Mouse (Mus musculus) forebrain, embryonic 12.5 days (tissue): ENCODE results near the gene Arhgap33. TPM values are rescaled to one million over a fixed set of nuclear protein-coding genes. Genes with fewer than 3 reads are reported as not detected.
"Not testable (repeated sequence)": the region's sequence is repeated elsewhere in the genome, so short reads cannot be mapped to it uniquely, and the experiment has no call there.

Experiments
- ATAC-seq: fragments of 200-750 bp; cut with Nextera tagmentation; 2 replicates; pipeline ENCODE4 v1.8.0; 2017; ENCODE audit warnings: moderate TSS enrichment; ENCODE audit not compliant: low FRiP score
- H3K27ac ChIP-seq: fragments of 300-500 bp; sonication (generic); 2 replicates; pipeline ENCODE4 v1.5.1; 2016; ENCODE audit warnings: mild to moderate bottlenecking
- H3K27me3 ChIP-seq: fragments of 300-500 bp; sonication (generic); 2 replicates; pipeline ENCODE4 v1.6.1; 2016; ENCODE audit warnings: mild to moderate bottlenecking
- H3K36me3 ChIP-seq: fragments of 300-500 bp; sonication (generic); replicated peaks from 2 replicates; pipeline ENCODE4 v1.6.1; 2016; ENCODE audit warnings: mild to moderate bottlenecking
- H3K4me1 ChIP-seq: fragments of 300-500 bp; sonication (generic); 2 replicates; pipeline ENCODE4 v1.6.1; 2016
- H3K4me2 ChIP-seq: fragments of 300-500 bp; sonication (generic); 2 replicates; pipeline ENCODE4 v1.6.1; 2016; ENCODE audit warnings: mild to moderate bottlenecking, moderate library complexity
- H3K4me3 ChIP-seq: fragments of 300-500 bp; sonication (generic); replicated peaks from 2 replicates; pipeline ENCODE4 v1.5.1; 2016; ENCODE audit warnings: mild to moderate bottlenecking
- H3K9ac ChIP-seq: fragments of 300-500 bp; sonication (generic); 2 replicates; pipeline ENCODE4 v1.6.1; 2016; ENCODE audit warnings: mild to moderate bottlenecking
- H3K9me3 ChIP-seq: fragments of 300-500 bp; sonication (generic); 2 replicates; pipeline ENCODE4 v1.6.1; 2016
- WGBS: fragments of 180-500 bp; shearing (Covaris S2); methylation state at CpG from one replicate; pipeline ENCODE4 v1.1.7; 2016; 5-methylcytosine and 5-hydroxymethylcytosine counted together
- microRNA-seq: library from miRNA; unstranded; fragments of <30 nt; microRNA quantifications from one replicate; pipeline ENCODE4, GENCODE M21; 2017
- polyA plus RNA-seq: library from polyadenylated mRNA; unstranded; fragments of >200 nt; fragmentation: Nextera tagmentation; extraction: Ambion mirVana; gene quantifications from 2 replicates; pipeline ENCODE4 v1.2.1, GENCODE M21; 2016

Arhgap33 gene
- polyA plus RNA-seq, 1 experiment from 2014 or later, result 89.4 TPM

DNA sequence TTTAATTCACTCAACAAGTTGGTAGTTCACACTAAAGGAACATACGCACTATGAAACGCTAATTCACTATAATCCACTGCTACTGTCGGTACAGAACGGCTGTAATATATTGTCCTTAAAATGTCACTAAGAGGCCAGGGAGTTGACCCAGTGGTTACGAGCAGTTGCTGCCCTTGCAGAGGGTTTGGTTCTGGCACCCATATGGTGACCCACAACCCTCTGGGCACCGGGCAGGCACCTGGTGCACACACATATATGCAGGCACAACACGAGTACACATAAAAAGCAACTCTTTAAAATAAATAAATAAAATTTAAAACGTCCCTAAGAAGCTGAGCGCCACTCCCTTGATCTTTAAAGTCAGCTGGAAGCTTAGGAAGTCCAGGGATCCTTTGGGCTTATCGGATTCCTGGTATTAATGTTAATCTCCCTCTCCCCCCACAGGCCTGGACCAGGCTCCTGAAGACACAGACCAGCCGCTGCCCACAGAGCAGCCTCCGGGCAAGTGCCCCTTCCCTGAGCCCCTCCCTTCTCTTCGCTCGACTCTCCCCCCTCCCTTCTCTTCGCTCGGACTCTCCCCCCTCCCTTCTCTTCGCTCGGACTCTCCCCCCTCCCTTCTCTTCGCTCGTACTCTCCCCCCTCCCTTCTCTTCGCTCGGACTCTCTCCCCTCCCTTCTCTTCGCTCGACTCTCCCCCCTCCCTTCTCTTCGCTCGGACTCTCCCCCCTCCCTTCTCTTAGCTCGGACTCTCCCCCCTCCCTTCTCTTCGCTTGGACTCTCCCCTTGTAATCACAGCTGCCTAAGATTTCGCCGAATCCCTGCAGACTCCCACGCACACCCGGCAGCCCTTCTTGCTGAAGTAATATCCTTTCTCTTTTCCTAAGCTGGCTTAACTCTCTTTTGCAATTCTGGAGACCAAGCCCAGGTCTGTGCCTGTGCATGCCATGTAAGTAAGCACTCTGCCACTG lies 57.2 kb downstream of the Arhgap33 start:
- Histone ChIP-seq H3K4me3 (peak overlapping the region; percentile 32), H3K27ac (0 out of 2 replicates have a peak overlapping the region, but pooled peaks have one; percentile 25), H3K27me3 (peaks cover 31% of the 10 kb centered on the region), H3K36me3 (no peaks in the 10 kb centered on the region), H3K4me1 (peaks cover 12% of the 10 kb centered on the region; the same call in 1 of the 2 replicates), H3K9ac (peak overlapping the region; percentile 36; the same call in 1 of the 2 replicates), H3K9me3 (no peaks in the 10 kb centered on the region), H3K4me2 (peak overlapping the region; percentile 55)
- WGBS, result 10% methylated on average over 32 of the region's 32 CpGs
- ATAC-seq, result peak; percentile 86

DNA sequence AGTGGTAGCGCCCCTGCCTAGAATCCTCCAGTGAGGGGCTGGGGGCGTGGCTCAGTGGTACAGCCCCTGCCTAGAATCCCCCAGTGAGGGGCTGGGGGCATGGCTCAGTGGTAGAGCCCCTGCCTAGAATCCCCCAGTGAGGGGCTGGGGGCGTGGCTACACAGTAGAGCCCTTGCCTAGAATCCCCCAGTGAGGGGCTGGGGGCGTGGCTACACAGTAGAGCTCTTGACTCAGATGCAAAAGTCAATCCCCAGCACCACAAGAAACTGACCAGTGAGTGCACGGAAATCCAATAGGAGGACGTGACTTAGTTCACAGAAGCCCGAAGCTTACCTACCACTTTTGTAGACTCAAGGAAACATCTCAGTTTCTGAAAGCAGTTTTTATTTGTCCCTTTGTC lies 58.7 kb downstream of the Arhgap33 start:
- H3K27me3 ChIP-seq, result peaks cover 24% of the 10 kb centered on the region
- H3K4me2 ChIP-seq, H3K4me3 ChIP-seq, H3K9ac ChIP-seq, H3K36me3 ChIP-seq, ATAC-seq, H3K9me3 ChIP-seq, H3K27ac ChIP-seq: not testable (repeated sequence)
- H3K4me1 ChIP-seq, result peaks cover 12% of the 10 kb centered on the region; the same call in 1 of the 2 replicates
- WGBS, result 88% methylated on average over 7 of the region's 7 CpGs

DNA sequence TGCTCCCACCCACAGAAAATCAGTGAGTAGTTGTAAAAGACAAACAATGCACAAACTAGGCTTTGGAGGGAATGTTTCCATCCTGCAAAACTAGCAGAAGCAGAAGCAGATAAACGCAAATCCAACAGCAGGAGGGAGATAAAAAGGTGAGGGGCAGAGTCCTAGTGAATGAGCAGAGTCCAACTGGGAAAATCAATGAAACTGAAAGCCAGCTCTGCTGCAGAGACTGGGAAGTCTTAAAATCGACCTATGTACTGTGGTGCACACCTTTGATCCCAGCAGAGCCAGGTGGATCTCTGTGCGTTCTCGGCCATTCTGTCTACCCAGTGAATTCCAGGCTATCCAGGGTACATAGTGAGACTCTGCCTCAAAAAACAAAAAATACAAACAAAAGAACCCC lies 59.9 kb downstream of the Arhgap33 start:
- no peak overlapping the region for H3K4me3 ChIP-seq
- no peak overlapping the region for H3K9ac ChIP-seq
- H3K36me3 ChIP-seq, result no peaks in the 10 kb centered on the region
- peaks cover 12% of the 10 kb centered on the region; the same call in 1 of the 2 replicates for H3K4me1 ChIP-seq
- peaks cover 26% of the 10 kb centered on the region for H3K27me3 ChIP-seq
- no peaks in the 10 kb centered on the region for H3K9me3 ChIP-seq
- no peak overlapping the region for H3K4me2 ChIP-seq
- H3K27ac ChIP-seq, result no peak overlapping the region
- WGBS, result 73% methylated on average over 4 of the region's 4 CpGs
- ATAC-seq, result no peak

- ATAC-seq, result no peak
- no peak overlapping the region for H3K4me2 ChIP-seq
- H3K4me3 ChIP-seq, result no peak overlapping the region
- H3K9ac ChIP-seq, result no peak overlapping the region
- WGBS, result 46% methylated on average over 5 of the region's 5 CpGs
- no peak overlapping the region for H3K27ac ChIP-seq
- H3K4me1 ChIP-seq, result peaks cover 1% of the 10 kb centered on the region; the same call in 1 of the 2 replicates
- H3K36me3 ChIP-seq, result no peaks in the 10 kb centered on the region
- H3K9me3 ChIP-seq, result no peaks in the 10 kb centered on the region
- peaks cover 25% of the 10 kb centered on the region for H3K27me3 ChIP-seq
Observed at GRCm38 (mm10) chr7:30472411-30472810, 62.4 kb downstream of the Arhgap33 start.

Small RNA genes lying within 50 kb of the gene (microRNA-seq; reads per million reads assigned to microRNA genes)
- gene Gm38670, result 3.2 reads per million, percentile 8 among the genes with 10 or more reads in this experiment

Other genes with a start within 250 kb of the Arhgap33 start
- gene Clip3, start 243.3 kb downstream of the Arhgap33 start, polyA plus RNA-seq, result 77.2 and 87.9 TPM in 2 replicates
- 73.2 and 79.0 TPM in 2 replicates for gene Alkbh6, start 226.3 kb downstream of the Arhgap33 start, polyA plus RNA-seq
- 21.8 and 23.5 TPM in 2 replicates for gene Syne4, start 220.3 kb downstream of the Arhgap33 start, polyA plus RNA-seq
- gene E130208F15Rik, start 213.3 kb downstream of the Arhgap33 start, polyA plus RNA-seq, result 2.0 TPM in 1 of 2 replicates, not detected in the other
- gene Sdhaf1, start 211.2 kb downstream of the Arhgap33 start, polyA plus RNA-seq, result 22.0 and 23.8 TPM in 2 replicates
- 7.3 and 8.1 TPM in 2 replicates for gene Lrfn3, start 172.3 kb downstream of the Arhgap33 start, polyA plus RNA-seq
- gene Tyrobp, start 121.3 kb downstream of the Arhgap33 start, polyA plus RNA-seq, result 11.3 and 11.7 TPM in 2 replicates
- gene Hcst, start 115.2 kb downstream of the Arhgap33 start, polyA plus RNA-seq, result not detected in 2 replicates
- gene Nfkbid, start 113.3 kb downstream of the Arhgap33 start, polyA plus RNA-seq, result 0.97 and 1.4 TPM in 2 replicates
- 214 and 237 TPM in 2 replicates for gene Aplp1, start 89.5 kb downstream of the Arhgap33 start, polyA plus RNA-seq
- gene Kirrel2, start 77.4 kb downstream of the Arhgap33 start, polyA plus RNA-seq, result 1.1 and 1.6 TPM in 2 replicates
- 0.09 and 0.35 TPM in 2 replicates for gene Nphs1, start 76.7 kb downstream of the Arhgap33 start, polyA plus RNA-seq
- gene Prodh2, start 41.4 kb downstream of the Arhgap33 start, polyA plus RNA-seq, result not detected in 2 replicates
- gene Hspb6, start 17.1 kb upstream of the Arhgap33 start, polyA plus RNA-seq, result 7.9 and 8.4 TPM in 2 replicates
- 16.1 and 18.6 TPM in 2 replicates for gene Proser3, start 17.2 kb upstream of the Arhgap33 start, polyA plus RNA-seq
- 51.7 and 63.1 TPM in 2 replicates for gene Lin37, start 24.8 kb upstream of the Arhgap33 start, polyA plus RNA-seq
- 88.1 and 95.7 TPM in 2 replicates for gene U2af1l4, start 28.2 kb upstream of the Arhgap33 start, polyA plus RNA-seq
- gene Gm49396, start 28.3 kb upstream of the Arhgap33 start, polyA plus RNA-seq, result 24.0 and 24.9 TPM in 2 replicates
- gene Psenen, start 28.6 kb upstream of the Arhgap33 start, polyA plus RNA-seq, result 142 and 145 TPM in 2 replicates
- gene Igflr1, start 30.4 kb upstream of the Arhgap33 start, polyA plus RNA-seq, result 3.4 and 5.6 TPM in 2 replicates
- gene Kmt2b, start 53.7 kb upstream of the Arhgap33 start, polyA plus RNA-seq, result 13.0 TPM in 2 replicates
- 0.32 and 0.46 TPM in 2 replicates for gene Zbtb32, start 63.8 kb upstream of the Arhgap33 start, polyA plus RNA-seq
- gene Upk1a, start 77.8 kb upstream of the Arhgap33 start, polyA plus RNA-seq, result 0.23 and 0.61 TPM in 2 replicates
- 814 and 871 TPM in 2 replicates for gene Cox6b1, start 91.1 kb upstream of the Arhgap33 start, polyA plus RNA-seq
- gene Etv2, start 100.8 kb upstream of the Arhgap33 start, polyA plus RNA-seq, result not detected in 2 replicates
- 144 and 150 TPM in 2 replicates for gene Rbm42, start 115.3 kb upstream of the Arhgap33 start, polyA plus RNA-seq
- 63.7 and 64.5 TPM in 2 replicates for gene Haus5, start 129.9 kb upstream of the Arhgap33 start, polyA plus RNA-seq
- not detected in 2 replicates for gene Pmis2, start 136.5 kb upstream of the Arhgap33 start, polyA plus RNA-seq
- 0.33 TPM in 1 of 2 replicates, not detected in the other for gene 2200002J24Rik, start 163.9 kb upstream of the Arhgap33 start, polyA plus RNA-seq
- 1.6 and 1.8 TPM in 2 replicates for gene Atp4a, start 177.1 kb upstream of the Arhgap33 start, polyA plus RNA-seq
- 135 and 144 TPM in 2 replicates for gene Tmem147, start 194.5 kb upstream of the Arhgap33 start, polyA plus RNA-seq
- gene Gapdhs, start 208.6 kb upstream of the Arhgap33 start, polyA plus RNA-seq, result 0.49 and 0.69 TPM in 2 replicates
- gene Sbsn, start 216.4 kb upstream of the Arhgap33 start, polyA plus RNA-seq, result 1.5 and 2.0 TPM in 2 replicates
- gene Dmkn, start 228.7 kb upstream of the Arhgap33 start, polyA plus RNA-seq, result not detected in 2 replicates